Mouse (Mus musculus): ENCODE results near the gene Trim59. TPM values are rescaled to one million over a fixed set of nuclear protein-coding genes. Genes with fewer than 3 reads are reported as not detected.
"Not testable (repeated sequence)": the region's sequence is repeated elsewhere in the genome, so short reads cannot be mapped to it uniquely, and the experiment has no call there.

Trim59 gene
- polyA plus RNA-seq, 1 experiment from 2014 or later, result 77.4 TPM

GRCm38 (mm10) chr3:69018635-69019034 lies 25.9 kb downstream of the Trim59 start:
- H3K4me3 ChIP-seq (replicated peaks; ENCODE audit: low read length); H3K9me3 ChIP-seq (replicated peaks; ENCODE audit: control insufficient read depth, low read length); H3K27ac ChIP-seq (ENCODE audit: low read length); H3K4me1 ChIP-seq (ENCODE audit: control insufficient read depth, insufficient read depth, low read length); H3K4me2 ChIP-seq (ENCODE audit: low read depth, low read length); ATAC-seq (ENCODE audit: insufficient read depth, low FRiP score); H3K9ac ChIP-seq (ENCODE audit: low read length); H3K27me3 ChIP-seq (ENCODE audit: control insufficient read depth, insufficient read depth, low read length): not testable (repeated sequence)
- H3K36me3 ChIP-seq (ENCODE audit: control insufficient read depth, insufficient read depth, low read length), result peaks cover 22% of the 10 kb centered on the region
- 97% methylated on average over 2 of the region's 2 CpGs for WGBS

GRCm38 (mm10) chr3:69017181-69017580 lies 27.4 kb downstream of the Trim59 start:
- no peak overlapping the region for H3K27ac ChIP-seq (ENCODE audit: low read length)

GRCm38 (mm10) chr3:69008873-69009272 lies 35.7 kb downstream of the Trim59 start:
- Histone ChIP-seq H3K36me3 (ENCODE audit: control insufficient read depth, insufficient read depth, low read length) (0 out of 2 replicates have a peak, but pooled peaks cover 3% of the 10 kb centered on the region), H3K9ac (ENCODE audit: low read length) (no peak overlapping the region), H3K27me3 (ENCODE audit: control insufficient read depth, insufficient read depth, low read length) (no peaks in the 10 kb centered on the region), H3K4me1 (ENCODE audit: control insufficient read depth, insufficient read depth, low read length) (peaks cover 13% of the 10 kb centered on the region), H3K4me2 (ENCODE audit: low read depth, low read length) (no peak overlapping the region), H3K27ac (ENCODE audit: low read length) (no peak overlapping the region), H3K9me3 (replicated peaks; ENCODE audit: control insufficient read depth, low read length) (no peaks in the 10 kb centered on the region), H3K4me3 (replicated peaks; ENCODE audit: low read length) (no peak overlapping the region)
- 74% methylated on average over 2 of the region's 2 CpGs for WGBS
- ATAC-seq (ENCODE audit: insufficient read depth, low FRiP score), result no peak

More at GRCm38 (mm10) chr3:69017181-69017580, 27.4 kb downstream of the Trim59 start:
- ATAC-seq (ENCODE audit: insufficient read depth, low FRiP score), result no peak
- Histone ChIP-seq H3K4me2 (ENCODE audit: low read depth, low read length) (no peak overlapping the region), H3K27me3 (ENCODE audit: control insufficient read depth, insufficient read depth, low read length) (no peaks in the 10 kb centered on the region), H3K9ac (ENCODE audit: low read length) (no peak overlapping the region), H3K36me3 (ENCODE audit: control insufficient read depth, insufficient read depth, low read length) (peaks cover 23% of the 10 kb centered on the region), H3K9me3 (replicated peaks; ENCODE audit: control insufficient read depth, low read length) (no peaks in the 10 kb centered on the region), H3K4me3 (replicated peaks; ENCODE audit: low read length) (no peak overlapping the region), H3K4me1 (ENCODE audit: control insufficient read depth, insufficient read depth, low read length) (no peaks in the 10 kb centered on the region)
- WGBS, result 88% methylated on average over 3 of the region's 3 CpGs

GRCm38 (mm10) chr3:69006246-69006760 lies 38.3 kb downstream of the Trim59 start:
- Histone ChIP-seq H3K4me1 (ENCODE audit: control insufficient read depth, insufficient read depth, low read length) (peaks cover 13% of the 10 kb centered on the region), H3K9me3 (replicated peaks; ENCODE audit: control insufficient read depth, low read length) (no peaks in the 10 kb centered on the region), H3K27ac (ENCODE audit: low read length) (peak overlapping the region; percentile 94), H3K36me3 (ENCODE audit: control insufficient read depth, insufficient read depth, low read length) (no peaks in the 10 kb centered on the region), H3K27me3 (ENCODE audit: control insufficient read depth, insufficient read depth, low read length) (no peaks in the 10 kb centered on the region), H3K4me2 (ENCODE audit: low read depth, low read length) (peak overlapping the region; percentile 86), H3K4me3 (replicated peaks; ENCODE audit: low read length) (peak overlapping the region; percentile 84), H3K9ac (ENCODE audit: low read length) (peak overlapping the region; percentile 92)
- ATAC-seq (ENCODE audit: insufficient read depth, low FRiP score), result no peak
- WGBS, result 5% methylated on average over 21 of the region's 21 CpGs

GRCm38 (mm10) chr3:69005338-69006245 lies 39.0 kb downstream of the Trim59 start:
- peak overlapping the region; percentile 94 for H3K27ac ChIP-seq (ENCODE audit: low read length)
- H3K4me2 ChIP-seq (ENCODE audit: low read depth, low read length), result peak overlapping the region; percentile 86
- under 1% methylated on average over 72 of the region's 72 CpGs for WGBS
- H3K9me3 ChIP-seq (replicated peaks; ENCODE audit: control insufficient read depth, low read length), result no peaks in the 10 kb centered on the region
- peak overlapping the region; percentile 92 for H3K9ac ChIP-seq (ENCODE audit: low read length)
- peaks cover 13% of the 10 kb centered on the region for H3K4me1 ChIP-seq (ENCODE audit: control insufficient read depth, insufficient read depth, low read length)
- H3K27me3 ChIP-seq (ENCODE audit: control insufficient read depth, insufficient read depth, low read length), result no peaks in the 10 kb centered on the region
- H3K4me3 ChIP-seq (replicated peaks; ENCODE audit: low read length), result peak overlapping the region; percentile 84
- peak; percentile 48 for ATAC-seq (ENCODE audit: insufficient read depth, low FRiP score)
- H3K36me3 ChIP-seq (ENCODE audit: control insufficient read depth, insufficient read depth, low read length), result no peaks in the 10 kb centered on the region

GRCm38 (mm10) chr3:69004437-69005337 lies 39.9 kb downstream of the Trim59 start, which contains the start of the genes Ift80 and Smc4:
TSS of gene Ift80 (minus strand) at chr3:69004570.
TSS of gene Smc4 (plus strand) at chr3:69004738.
- no peaks in the 10 kb centered on the region for H3K27me3 ChIP-seq (ENCODE audit: control insufficient read depth, insufficient read depth, low read length)
- under 1% methylated on average over 76 of the region's 76 CpGs for WGBS
- ATAC-seq (ENCODE audit: insufficient read depth, low FRiP score), result peak; percentile 96
- peaks cover 13% of the 10 kb centered on the region for H3K4me1 ChIP-seq (ENCODE audit: control insufficient read depth, insufficient read depth, low read length)
- peak within 1 kb of the TSS; percentile 86 for H3K4me2 ChIP-seq (ENCODE audit: low read depth, low read length)
- H3K4me3 ChIP-seq (replicated peaks; ENCODE audit: low read length), result peak within 1 kb of the TSS; percentile 84
- peak within 1 kb of the TSS; percentile 92 for H3K9ac ChIP-seq (ENCODE audit: low read length)
- peak within 1 kb of the TSS; percentile 94 for H3K27ac ChIP-seq (ENCODE audit: low read length)
- H3K36me3 ChIP-seq (ENCODE audit: control insufficient read depth, insufficient read depth, low read length), result no peaks in the 10 kb centered on the region
- H3K9me3 ChIP-seq (replicated peaks; ENCODE audit: control insufficient read depth, low read length), result no peaks in the 10 kb centered on the region

- H3K36me3 ChIP-seq (ENCODE audit: control insufficient read depth, insufficient read depth, low read length), result no peaks in the 10 kb centered on the region
- H3K27ac ChIP-seq (ENCODE audit: low read length), result no peak overlapping the region
- H3K4me1 ChIP-seq (ENCODE audit: control insufficient read depth, insufficient read depth, low read length), result peaks cover 10% of the 10 kb centered on the region
- peak overlapping the region; percentile 84 for H3K4me3 ChIP-seq (replicated peaks; ENCODE audit: low read length)
- 2% methylated on average over 7 of the region's 7 CpGs for WGBS
- no peak for ATAC-seq (ENCODE audit: insufficient read depth, low FRiP score)
- H3K4me2 ChIP-seq (ENCODE audit: low read depth, low read length), result peak overlapping the region; percentile 58
- H3K9me3 ChIP-seq (replicated peaks; ENCODE audit: control insufficient read depth, low read length), result no peaks in the 10 kb centered on the region
- no peaks in the 10 kb centered on the region for H3K27me3 ChIP-seq (ENCODE audit: control insufficient read depth, insufficient read depth, low read length)
- H3K9ac ChIP-seq (ENCODE audit: low read length), result peak overlapping the region; percentile 65
Measured at GRCm38 (mm10) chr3:69004055-69004436, 40.5 kb downstream of the Trim59 start.

GRCm38 (mm10) chr3:69002781-69003180 lies 41.8 kb downstream of the Trim59 start:
- no peak overlapping the region for H3K9ac ChIP-seq (ENCODE audit: low read length)
- no peak overlapping the region for H3K4me2 ChIP-seq (ENCODE audit: low read depth, low read length)
- H3K4me3 ChIP-seq (replicated peaks; ENCODE audit: low read length), result no peak overlapping the region
- no peaks in the 10 kb centered on the region for H3K9me3 ChIP-seq (replicated peaks; ENCODE audit: control insufficient read depth, low read length)
- ATAC-seq (ENCODE audit: insufficient read depth, low FRiP score), result no peak
- H3K27ac ChIP-seq (ENCODE audit: low read length), result no peak overlapping the region
- H3K27me3 ChIP-seq (ENCODE audit: control insufficient read depth, insufficient read depth, low read length), result no peaks in the 10 kb centered on the region
- no peaks in the 10 kb centered on the region for H3K36me3 ChIP-seq (ENCODE audit: control insufficient read depth, insufficient read depth, low read length)
- 84% methylated on average over 4 of the region's 4 CpGs for WGBS
- peaks cover 10% of the 10 kb centered on the region for H3K4me1 ChIP-seq (ENCODE audit: control insufficient read depth, insufficient read depth, low read length)
